Mouse (Mus musculus) left cerebral cortex, adult 9 months (tissue): Measurements from ENCODE around the gene AL731706.1.

Experiments used
- DNase-seq, 2 experiments: peaks; one replicate each; pipeline ENCODE4 v3.0.0; 2022; ENCODE audit warnings: low spot score in 2 of 2

The AL731706.1 gene

GRCm38 (mm10) chr2:136835882-136836281 lies 55.3 kb downstream of the AL731706.1 start:
- DNase-seq: peak in 1 of 2 experiments; percentile 11

GRCm38 (mm10) chr2:136834715-136835075 lies 56.5 kb downstream of the AL731706.1 start:
- no peak for DNase-seq

GRCm38 (mm10) chr2:136833976-136834714 lies 57.0 kb downstream of the AL731706.1 start:
- DNase-seq: no peak

GRCm38 (mm10) chr2:136832936-136833335 lies 58.3 kb downstream of the AL731706.1 start:
- DNase-seq: no peak
